8 mouse cellular contexts compared by ENCODE assay signal in genomic region chr1:66940903-66941302, GRCm38 (mm10). TPM values are rescaled to one million over a fixed set of nuclear protein-coding genes. Genes with fewer than 3 reads are reported as not detected.
DNase-seq lines count a peak whose midpoint lies in the region; TF ChIP-seq lines count a peak whose summit lies in the region.

No protein-coding gene starts in this region.

- H3K4me3 ChIP-seq in testis, adult 2 months (ENCODE audit: control insufficient read depth, low read depth, low read length) = no peak overlapping the region

- peak; percentile 28; the same call in 1 of the 2 replicates for TF ChIP-seq CTCF in testis, adult 2 months (IDR thresholded peaks at IDR 0.05; ENCODE audit: control insufficient read depth, insufficient read depth, insufficient replicate concordance, low read depth, low read length)

- H3K4me1 ChIP-seq in testis, adult 2 months (ENCODE audit: control insufficient read depth, insufficient read depth, low read length) = peaks cover 6% of the 10 kb centered on the region

- H3K27me3 ChIP-seq in testis, adult 2 months (ENCODE audit: control insufficient read depth, insufficient read depth, low read length) = no peaks in the 10 kb centered on the region

- intact Hi-C loops in gastrocnemius, postnatal 14 days (cut with DNase I; ENCODE audit: low total_unique reads) = no loop called here
- intact Hi-C loops in heart, postnatal 36 days (cut with DNase I) = loop anchor here (5.0 kb wide), 1 partner anchor 44 kb away; no protein-coding TSS in a partner anchor

- no peak for TF ChIP-seq POLR2A in testis, adult 2 months (IDR thresholded peaks at IDR 0.05; ENCODE audit: control insufficient read depth, low read depth, low read length)

- no peaks in the 10 kb centered on the region for H3K36me3 ChIP-seq in testis, adult 2 months (ENCODE audit: control insufficient read depth, insufficient read depth, low read length)

- peak; percentile 13 for DNase-seq in gastrocnemius, postnatal 14 days
- DNase-seq in gastrocnemius, postnatal 4 days (ENCODE audit: low spot score in 2 of 2) = no peak
- no peak for DNase-seq in testis, postnatal 14 days (ENCODE audit: low spot score)
- DNase-seq in kidney, adult 9 months = peak; percentile 40
- DNase-seq in yolk sac, embryonic 10.5 days (ENCODE audit: low spot score) = peak; percentile 14
- DNase-seq in cerebellum, adult 9-11 months = no peak
- DNase-seq in heart, postnatal 36 days = no peak

- H3K27ac ChIP-seq in testis, adult 2 months (ENCODE audit: control insufficient read depth, insufficient read depth, low read depth, low read length) = no peak overlapping the region

RNA-seq across cellular contexts. Expression of gene Myl1, which starts 4.3 kb away (rescaled TPM):
- total RNA-seq in gastrocnemius, postnatal 14 days (2021) = over 10,000 TPM; 30,782 to 31,244 TPM
- total RNA-seq in gastrocnemius, postnatal 4 days (2021) = over 10,000 TPM; 17,678 to 18,583 TPM
- 0.37 and 0.65 TPM in 2 replicates for polyA plus RNA-seq in testis, adult 2 months (2012; rRNA removed)
- total RNA-seq in heart, postnatal 36 days (2021) = 10 to 100 TPM; 30.9 to 39.3 TPM

Comparison
In these comparisons a context has a peak if more than half of its experiments do, and no peak if none do; other contexts are left out.
1. DNase-seq: peak in gastrocnemius, postnatal 14 days (single experiment), kidney, adult 9 months (single experiment) and yolk sac, embryonic 10.5 days (single experiment); none in gastrocnemius, postnatal 4 days (0 of 2), testis, postnatal 14 days (single experiment), cerebellum, adult 9-11 months (single experiment) and heart, postnatal 36 days (0 of 2).
2. RNA of gene Myl1, which starts 4.3 kb away (total RNA-seq): 30,782 to 31,244 TPM in gastrocnemius, postnatal 14 days and 17,678 to 18,583 TPM in gastrocnemius, postnatal 4 days; 30.9 to 39.3 TPM in heart, postnatal 36 days; every median in the first group is over 100 times any median in the second.